Mouse (Mus musculus) layer of hippocampus, postnatal 25 days (tissue): ENCODE measurements around the gene Lrrfip2. TPM values are rescaled to one million over a fixed set of nuclear protein-coding genes. Genes with fewer than 3 reads are reported as not detected.

ENCODE experiments used
- DNase-seq, 2 experiments: peaks; one replicate each; pipeline ENCODE4 v3.0.0; 2022; ENCODE audit warnings: mixed read lengths in 2 of 2, low spot score in 1 of 2; ENCODE audit errors: extremely low spot score in 1 of 2
- total RNA-seq, 2 experiments: library from RNA; stranded (reverse); gene quantifications; 2 replicates each; pipeline ENCODE4 v1.2.3; 2021

Lrrfip2 gene
- total RNA-seq = 10 to 100 TPM; 29.7 to 37.0 TPM

- DNase-seq = peak in 1 of 2 experiments; percentile 8
Measured at GRCm38 (mm10) chr9:111117126-111117642, at the start of gene Lrrfip2. TSS of gene Lrrfip2 (plus strand) at chr9:111117592.

DNA sequence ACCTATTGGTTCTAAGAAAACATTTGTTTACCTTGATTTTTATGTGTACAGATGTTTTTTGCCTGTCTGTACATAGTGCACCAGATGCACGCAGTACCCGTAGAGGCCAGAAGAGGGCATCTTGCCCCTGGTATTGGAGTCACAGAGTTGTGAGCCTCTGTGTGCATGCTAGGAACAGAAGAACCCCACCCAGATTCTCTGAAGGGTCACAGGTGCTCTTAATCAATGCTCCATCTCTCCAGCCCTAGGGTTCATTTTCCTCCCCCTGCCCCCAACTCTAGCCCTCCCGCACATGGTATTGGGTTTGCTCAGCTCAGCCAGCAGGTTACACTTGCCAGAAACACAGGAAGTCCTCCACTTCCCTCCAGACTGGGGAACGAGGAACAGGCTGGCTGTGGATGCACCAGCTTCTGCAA, 46.8 kb upstream of the Lrrfip2 start:
- DNase-seq = peak in 1 of 2 experiments; percentile 58

DNA sequence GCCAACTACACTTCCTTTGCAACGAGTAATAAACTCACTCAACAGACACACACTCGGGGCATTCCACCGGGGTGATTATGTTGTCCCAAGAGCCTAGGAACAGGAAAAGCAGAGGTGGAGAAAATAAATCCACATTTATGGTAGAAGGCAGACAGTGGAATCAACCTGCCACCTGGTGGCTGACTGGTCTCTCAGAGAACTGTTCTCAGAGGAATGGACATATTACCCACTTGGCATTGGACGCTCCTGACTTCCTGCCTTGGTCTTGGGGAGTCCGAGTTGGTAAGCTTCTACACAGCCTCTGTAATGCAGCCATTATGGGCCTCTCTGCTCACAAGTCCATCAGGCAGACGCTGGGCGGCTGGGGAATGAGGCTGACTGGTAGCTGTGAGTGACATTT, 45.2 kb upstream of the Lrrfip2 start:
- DNase-seq = peak in 1 of 2 experiments; percentile 29

DNA sequence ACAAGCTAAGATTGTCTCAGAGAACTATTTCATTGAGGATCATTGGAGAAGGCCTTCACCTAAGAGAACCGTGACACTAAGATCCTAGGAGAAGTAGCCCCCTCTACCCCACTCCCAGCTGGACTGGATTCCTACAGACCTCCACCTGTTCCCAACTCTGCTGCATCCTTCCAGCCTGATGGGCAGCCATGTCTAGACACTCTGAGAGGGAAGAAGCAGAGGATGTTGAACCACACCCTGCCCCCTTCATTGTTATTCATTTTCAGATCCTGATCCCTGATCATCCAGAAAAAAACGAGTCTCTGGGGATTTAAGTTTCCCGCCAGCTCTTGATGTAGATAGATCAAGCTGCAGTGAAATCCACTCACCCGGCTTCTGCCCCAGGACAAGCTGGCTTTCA, 44.4 kb upstream of the Lrrfip2 start:
- no peak for DNase-seq

- DNase-seq = peak in 1 of 2 experiments; percentile 16
Measured at GRCm38 (mm10) chr9:111077745-111078144, 39.6 kb upstream of the Lrrfip2 start.

DNA sequence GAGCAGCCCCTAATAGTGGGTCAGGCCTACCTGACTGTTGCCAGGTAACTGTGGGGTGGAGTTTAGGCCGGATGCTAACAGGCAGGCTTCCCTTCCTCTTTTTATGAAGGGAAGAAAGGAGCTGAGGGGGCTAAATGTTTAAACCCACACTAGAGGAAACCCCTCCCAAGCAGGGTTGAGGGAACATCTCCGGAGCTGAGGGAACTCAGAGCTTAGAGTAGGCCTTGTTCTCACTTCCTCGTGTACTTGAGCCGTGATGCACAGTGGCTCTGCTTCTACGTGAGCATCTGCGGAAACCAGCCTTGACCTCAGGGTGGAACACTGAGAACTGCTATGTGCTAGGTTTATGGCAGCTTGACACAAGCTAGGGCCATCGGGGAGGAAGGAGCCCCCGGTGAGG, 36.6 kb upstream of the Lrrfip2 start:
- DNase-seq = no peak

DNA sequence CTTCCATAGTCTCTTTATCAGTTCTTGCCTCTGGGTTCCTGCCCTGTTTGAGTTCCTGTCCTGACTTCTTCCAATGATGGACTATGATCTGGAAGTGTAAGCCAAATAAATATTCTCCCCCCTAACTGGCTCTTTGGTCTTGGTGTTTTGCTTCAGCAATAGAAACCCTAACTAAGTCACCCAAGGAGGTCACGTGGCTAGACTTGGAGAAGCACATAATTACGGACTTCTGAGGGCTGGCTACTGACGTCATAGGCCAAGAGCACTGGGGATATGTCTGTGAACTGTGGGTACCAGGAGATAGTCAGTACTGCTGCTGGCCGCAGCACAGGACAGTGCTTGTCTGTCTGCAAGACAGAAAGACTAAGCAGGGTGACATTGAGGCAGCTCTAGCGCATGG, 35.6 kb upstream of the Lrrfip2 start:
- DNase-seq = no peak

- DNase-seq = no peak
Measured at GRCm38 (mm10) chr9:111085329-111085728, 32.1 kb upstream of the Lrrfip2 start.

DNA sequence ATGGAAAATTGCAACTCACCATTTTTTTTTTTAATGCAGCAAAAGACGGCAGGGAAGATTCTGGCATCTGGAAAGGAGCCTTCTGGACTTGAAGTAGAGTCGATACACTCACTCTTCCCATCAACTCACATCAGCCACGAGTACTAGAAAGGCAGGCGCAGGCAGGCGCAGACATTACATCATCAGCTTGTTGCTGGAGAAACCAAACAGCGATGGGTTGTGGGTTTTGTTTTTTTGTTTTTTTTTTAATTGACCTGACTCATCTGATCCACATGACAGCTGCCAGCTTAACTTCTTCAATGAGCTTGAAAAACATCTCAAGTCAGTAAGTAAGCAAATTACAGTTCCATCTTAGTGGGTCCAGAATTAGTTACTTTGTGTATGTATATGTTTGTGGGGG, 31.3 kb upstream of the Lrrfip2 start:
- DNase-seq = no peak

GRCm38 (mm10) chr9:111086995-111087606, 30.3 kb upstream of the Lrrfip2 start:
- DNase-seq = no peak

GRCm38 (mm10) chr9:111087960-111088359, 29.4 kb upstream of the Lrrfip2 start:
- DNase-seq = no peak

DNA sequence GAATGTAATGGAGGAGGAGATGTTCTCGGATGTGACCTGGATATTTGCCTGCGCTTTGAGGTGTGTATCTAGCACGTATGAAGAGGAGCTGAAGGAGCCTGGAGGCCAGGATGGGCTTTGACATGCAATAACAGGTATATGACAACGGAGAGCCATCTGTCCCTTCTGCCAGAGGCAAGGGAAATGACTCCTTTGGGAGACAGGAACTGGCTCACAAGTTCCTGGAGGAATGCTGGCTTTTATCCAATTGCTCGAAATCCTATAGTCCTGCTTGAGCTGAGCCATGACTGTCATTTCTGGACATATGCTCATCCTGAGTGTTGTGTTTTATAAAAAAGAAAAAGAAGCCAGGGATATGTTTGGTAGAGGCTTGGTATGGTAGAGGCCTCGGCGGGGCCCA, 28.5 kb upstream of the Lrrfip2 start:
- no peak for DNase-seq

DNA sequence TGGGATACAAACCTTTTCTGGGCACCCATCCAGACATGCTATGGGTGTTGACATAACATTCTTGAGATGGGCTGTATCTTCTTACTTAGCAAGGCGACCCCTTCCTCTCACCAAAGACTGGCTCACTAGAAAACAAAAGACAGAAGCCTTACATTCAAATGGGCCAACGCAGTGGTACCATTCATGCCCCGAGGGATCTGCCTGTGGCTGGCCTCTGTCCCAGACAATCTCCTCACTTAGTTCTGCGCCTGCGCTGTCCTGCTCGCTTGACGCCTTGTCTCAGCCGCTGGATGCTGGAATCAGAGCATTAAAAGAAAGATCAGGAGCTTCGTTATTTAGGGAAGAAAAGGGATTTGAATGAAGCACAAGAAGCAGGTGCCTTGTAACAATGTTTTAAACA, 24.7 kb upstream of the Lrrfip2 start:
- peak in 1 of 2 experiments; percentile 40 for DNase-seq

GRCm38 (mm10) chr9:111093094-111093493, 24.3 kb upstream of the Lrrfip2 start:
- peak in 1 of 2 experiments; percentile 60 for DNase-seq

DNA sequence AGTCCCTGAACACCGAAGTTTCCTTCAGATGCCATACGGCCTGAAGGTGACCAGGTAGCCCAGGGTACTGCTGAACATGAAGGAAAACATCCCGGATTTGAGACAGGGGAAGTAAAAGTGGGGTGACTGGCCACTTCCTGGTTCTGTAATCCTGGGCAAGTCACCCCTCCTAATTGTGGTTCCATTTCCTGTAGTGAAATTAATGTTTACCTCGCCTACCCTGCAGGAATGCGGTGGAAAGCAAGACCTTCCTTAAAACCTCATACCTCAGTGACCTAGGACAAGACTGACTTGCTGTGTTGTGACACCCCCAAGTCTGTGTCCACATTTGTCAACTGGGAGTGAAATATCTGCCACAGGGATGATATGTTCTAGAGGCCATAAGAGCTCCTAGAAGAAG, 22.8 kb upstream of the Lrrfip2 start:
- DNase-seq = no peak

DNA sequence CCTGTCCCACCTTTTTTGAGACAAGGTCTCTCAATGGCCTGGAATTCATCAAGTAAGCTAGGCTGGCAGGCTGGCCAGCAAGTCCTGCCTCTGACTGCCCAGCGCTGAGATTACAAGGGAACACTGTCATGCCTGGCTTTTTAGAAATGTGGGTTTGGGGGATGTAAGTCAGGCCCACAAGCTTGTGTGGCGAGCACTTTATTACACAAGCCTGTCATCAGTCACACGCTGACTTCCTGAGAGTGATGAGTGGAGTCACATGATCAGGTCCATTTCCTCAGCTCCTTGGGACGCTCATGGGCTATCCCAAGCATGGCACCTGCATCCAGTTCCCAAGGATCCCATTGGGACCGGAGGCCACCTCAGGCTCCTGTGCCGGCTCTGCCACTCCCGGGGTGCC, 21.7 kb upstream of the Lrrfip2 start:
- no peak for DNase-seq

DNA sequence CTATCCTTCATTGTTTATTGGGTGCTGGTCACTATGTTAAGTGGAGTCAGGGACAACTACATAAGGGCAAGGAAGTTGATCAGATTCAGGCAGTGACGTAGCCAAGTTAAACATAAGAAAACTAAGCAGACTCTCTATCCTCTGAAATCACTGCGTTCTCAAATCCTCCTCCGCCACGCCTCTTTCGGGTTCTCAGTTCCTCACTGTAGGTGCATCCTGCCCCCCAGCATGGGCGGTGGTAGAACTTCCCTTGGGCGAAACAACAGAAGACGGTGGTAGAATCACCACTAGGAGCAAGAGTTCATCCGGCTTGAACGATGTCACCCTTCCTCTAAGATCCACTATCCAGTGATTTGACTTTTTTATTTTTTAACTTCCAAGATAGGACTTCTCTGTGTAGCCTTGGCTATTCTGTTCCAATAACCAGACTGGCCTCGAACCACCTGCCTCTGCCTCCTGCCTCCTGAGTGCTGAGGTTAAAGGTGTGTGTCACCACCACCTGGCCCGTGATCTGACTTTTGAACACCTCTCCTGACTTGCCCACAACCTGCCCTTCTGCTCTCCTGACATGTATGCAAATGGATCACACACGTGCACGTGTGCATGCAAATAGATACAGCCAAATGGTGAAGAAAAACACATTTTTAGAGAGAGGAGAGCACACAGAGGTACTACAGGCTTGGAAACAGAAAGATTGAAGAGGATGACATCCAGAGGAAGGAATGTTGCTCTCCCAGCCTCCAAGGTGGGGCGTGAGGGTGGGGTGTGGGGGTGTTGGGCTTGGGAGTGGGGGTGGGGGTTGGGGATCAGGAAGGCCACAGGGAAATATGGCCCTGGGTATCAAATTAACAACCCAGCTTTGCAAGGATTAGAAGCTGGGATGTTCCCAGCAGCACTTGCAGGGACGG, 20.7 kb upstream of the Lrrfip2 start:
- no peak for DNase-seq

- DNase-seq = no peak
Measured at GRCm38 (mm10) chr9:111097543-111097942, 19.8 kb upstream of the Lrrfip2 start.

- no peak for DNase-seq
Measured at GRCm38 (mm10) chr9:111100406-111100805, 17.0 kb upstream of the Lrrfip2 start.

- DNase-seq = no peak
Measured at GRCm38 (mm10) chr9:111103293-111103692, 14.1 kb upstream of the Lrrfip2 start.

DNA sequence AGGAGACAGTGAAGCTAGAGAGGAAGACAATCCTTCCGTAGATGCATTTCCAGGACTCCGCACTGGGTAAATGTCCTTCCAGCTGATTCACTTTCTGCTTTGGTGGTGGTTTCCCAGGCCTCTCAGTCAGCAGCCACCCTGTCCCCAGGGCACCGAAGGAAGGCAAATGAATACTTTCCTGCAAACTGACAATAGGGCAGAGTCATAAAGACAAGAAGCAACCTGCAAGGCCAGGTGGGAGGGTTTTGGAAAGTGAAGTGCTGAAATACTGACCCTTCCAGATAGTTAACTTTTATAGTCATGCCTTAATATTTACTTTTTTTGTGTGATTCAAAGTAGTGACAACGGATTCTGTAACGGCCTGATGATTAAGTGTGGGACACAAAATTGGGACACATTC, 13.5 kb upstream of the Lrrfip2 start:
- DNase-seq = no peak

DNA sequence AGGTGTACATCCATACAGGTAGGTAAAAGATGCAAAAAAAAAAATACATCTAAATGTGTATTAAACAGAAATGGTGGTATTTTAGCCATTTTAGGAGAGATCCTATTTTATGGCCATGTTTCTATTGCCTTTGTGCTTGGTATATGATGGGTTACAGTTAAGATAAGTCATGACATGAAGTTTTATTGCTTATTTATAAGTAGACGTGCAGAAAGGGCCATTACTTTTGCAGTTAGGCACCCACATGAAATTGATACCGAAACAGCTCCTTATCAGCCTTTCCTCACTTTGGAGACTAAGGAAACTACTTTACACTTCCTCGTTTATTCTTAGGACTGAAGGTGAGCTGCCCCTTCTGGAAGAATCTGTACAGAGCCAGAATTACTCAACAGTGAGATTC, 9.5 kb upstream of the Lrrfip2 start:
- no peak for DNase-seq
